8 mouse cellular contexts compared by ENCODE assay signal in the genomic region with DNA sequence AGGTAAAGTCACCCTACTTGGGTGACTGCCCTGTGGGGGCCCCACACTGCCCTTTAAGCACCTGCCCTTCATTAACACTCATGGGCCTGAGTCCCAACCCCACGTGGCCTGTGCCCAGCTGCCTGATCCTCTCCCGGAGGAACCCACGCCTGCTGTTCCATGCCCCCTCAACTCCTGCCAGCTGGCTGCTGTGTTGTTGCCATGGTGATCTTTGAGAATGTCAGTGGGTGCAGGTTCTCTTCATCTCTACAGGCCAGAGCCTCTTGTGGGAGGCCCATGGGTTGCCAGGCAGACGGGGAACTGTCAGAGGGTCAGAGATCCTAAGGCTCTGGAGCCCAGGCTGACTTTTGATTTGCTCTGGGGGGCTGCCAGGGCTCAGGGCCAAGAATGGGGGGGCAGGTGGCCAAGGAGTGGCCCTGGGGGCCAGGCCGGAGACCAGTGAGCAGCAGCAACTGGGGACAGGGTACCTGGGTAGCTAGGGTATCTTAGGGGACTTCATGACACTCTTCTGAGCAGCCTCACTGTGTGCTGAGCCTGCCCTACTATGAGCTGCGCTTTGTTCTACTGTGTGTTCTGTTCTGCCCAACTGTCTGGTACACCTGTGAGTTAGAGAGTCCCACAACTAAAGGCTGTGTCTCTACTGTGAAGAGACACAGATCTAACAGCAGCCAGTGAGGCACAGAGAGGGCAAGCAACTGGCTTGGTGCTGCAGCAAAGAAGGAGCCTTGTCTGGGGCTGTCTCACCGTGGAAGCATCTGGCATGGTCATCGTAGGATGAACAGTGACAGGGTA.
DNase-seq lines count a peak whose midpoint lies in the region; ATAC-seq and TF ChIP-seq lines count a peak whose summit lies in the region.

No protein-coding gene starts in this region.

- H3K36me3 ChIP-seq in kidney, adult 2 months (ENCODE audit: control insufficient read depth, insufficient read depth, low read length), result no peaks in the 10 kb centered on the region
- H3K36me3 ChIP-seq in embryonic facial prominence, embryonic 11.5 days (replicated peaks; ENCODE audit: control insufficient read depth, insufficient read depth, low read depth, low read length), result no peaks in the 10 kb centered on the region
- H3K36me3 ChIP-seq in heart, postnatal 0 days (replicated peaks; ENCODE audit: control insufficient read depth, insufficient read depth, low read length), result no peaks in the 10 kb centered on the region
- H3K36me3 ChIP-seq in limb, embryonic 11.5 days (ENCODE audit: control insufficient read depth, insufficient read depth, low read length), result no peaks in the 10 kb centered on the region; the same call in 1 of the 2 replicates
- H3K36me3 ChIP-seq in neural tube, embryonic 14.5 days (ENCODE audit: control insufficient read depth, insufficient read depth, low read length), result no peaks in the 10 kb centered on the region

- DNase-seq in kidney, adult 2 months, result peak; percentile 17
- DNase-seq in kidney, postnatal 14 days, result no peak
- no peak for DNase-seq in embryonic facial prominence, embryonic 11.5 days (ENCODE audit: low spot score)
- no peak for DNase-seq in heart, postnatal 0 days (ENCODE audit: low spot score)
- no peak for DNase-seq in limb, embryonic 11.5 days (ENCODE audit: low spot score)
- DNase-seq in urinary bladder, postnatal 25 days (ENCODE audit: low spot score), result no peak
- no peak for DNase-seq in lung, postnatal 36 days

- no peak for ATAC-seq in embryonic facial prominence, embryonic 11.5 days (replicated peaks; ENCODE audit: insufficient number of reproducible peaks, low FRiP score, low TSS enrichment, low read depth)
- ATAC-seq in heart, postnatal 0 days (ENCODE audit: insufficient read depth, low read depth), result no peak
- no peak for ATAC-seq in limb, embryonic 11.5 days (ENCODE audit: insufficient number of reproducible peaks, low FRiP score, low TSS enrichment, low read depth)
- ATAC-seq in neural tube, embryonic 14.5 days (ENCODE audit: low read depth), result peak; percentile 54; the same call in 1 of the 2 replicates

- H3K4me3 ChIP-seq in kidney, adult 2 months (ENCODE audit: insufficient read depth, low read depth, low read length), result no peak overlapping the region
- no peak overlapping the region for H3K4me3 ChIP-seq in embryonic facial prominence, embryonic 11.5 days (ENCODE audit: low read depth, low read length)
- no peak overlapping the region for H3K4me3 ChIP-seq in heart, postnatal 0 days (ENCODE audit: low read depth, low read length)
- no peak overlapping the region for H3K4me3 ChIP-seq in limb, embryonic 11.5 days (ENCODE audit: low read depth, low read length)
- no peak overlapping the region for H3K4me3 ChIP-seq in neural tube, embryonic 14.5 days (ENCODE audit: low read depth, low read length)

- no peak for TF ChIP-seq POLR2A in kidney, adult 2 months (IDR thresholded peaks at IDR 0.05; ENCODE audit: low read depth, low read length)

- no peaks in the 10 kb centered on the region for H3K9me3 ChIP-seq in embryonic facial prominence, embryonic 11.5 days (replicated peaks; ENCODE audit: control insufficient read depth, low read length)
- H3K9me3 ChIP-seq in heart, postnatal 0 days (replicated peaks; ENCODE audit: control insufficient read depth, low read length), result no peaks in the 10 kb centered on the region
- no peaks in the 10 kb centered on the region for H3K9me3 ChIP-seq in limb, embryonic 11.5 days (ENCODE audit: control insufficient read depth, low read length)
- no peaks in the 10 kb centered on the region for H3K9me3 ChIP-seq in neural tube, embryonic 14.5 days (ENCODE audit: control insufficient read depth, low read length)

- H3K27me3 ChIP-seq in kidney, adult 2 months (replicated peaks; ENCODE audit: control insufficient read depth, insufficient read depth, low read length), result no peaks in the 10 kb centered on the region
- no peaks in the 10 kb centered on the region; the same call in 1 of the 2 replicates for H3K27me3 ChIP-seq in embryonic facial prominence, embryonic 11.5 days (ENCODE audit: control insufficient read depth, insufficient read depth, low read length)
- no peaks in the 10 kb centered on the region for H3K27me3 ChIP-seq in heart, postnatal 0 days (ENCODE audit: control insufficient read depth, insufficient read depth, low read length)
- no peaks in the 10 kb centered on the region for H3K27me3 ChIP-seq in limb, embryonic 11.5 days (ENCODE audit: control insufficient read depth, insufficient read depth, low read length)
- no peaks in the 10 kb centered on the region for H3K27me3 ChIP-seq in neural tube, embryonic 14.5 days (ENCODE audit: control insufficient read depth, insufficient read depth, low read length)

- TF ChIP-seq CTCF in kidney, adult 2 months (conservative IDR thresholded peaks at IDR 0.05; ENCODE audit: insufficient read depth, insufficient read length, low read depth, low read length), result no peak
- TF ChIP-seq CTCF in heart, postnatal 0 days (IDR thresholded peaks at IDR 0.05; ENCODE audit: low read depth), result no peak

- H3K4me2 ChIP-seq in embryonic facial prominence, embryonic 11.5 days (ENCODE audit: low read depth, low read length), result no peak overlapping the region
- H3K4me2 ChIP-seq in heart, postnatal 0 days (ENCODE audit: low read depth, low read length), result no peak overlapping the region
- no peak overlapping the region for H3K4me2 ChIP-seq in limb, embryonic 11.5 days (ENCODE audit: low read depth, severe bottlenecking)
- H3K4me2 ChIP-seq in neural tube, embryonic 14.5 days (ENCODE audit: low read depth, low read length), result no peak overlapping the region

- peak overlapping the region; percentile 36; the same call in 1 of the 2 replicates for H3K9ac ChIP-seq in embryonic facial prominence, embryonic 11.5 days (replicated peaks; ENCODE audit: low read length)
- H3K9ac ChIP-seq in heart, postnatal 0 days (replicated peaks; ENCODE audit: low read depth, low read length), result no peak overlapping the region
- H3K9ac ChIP-seq in limb, embryonic 11.5 days (ENCODE audit: low read length), result peak overlapping the region; percentile 34; the same call in 1 of the 2 replicates
- no peak overlapping the region for H3K9ac ChIP-seq in neural tube, embryonic 14.5 days (replicated peaks; ENCODE audit: low read depth, low read length)

- 69% methylated on average over 8 of the region's 8 CpGs for WGBS in kidney, adult 2 months
- 59% methylated on average over 8 of the region's 8 CpGs for WGBS in embryonic facial prominence, embryonic 11.5 days
- 56% methylated on average over 8 of the region's 8 CpGs for WGBS in heart, postnatal 0 days
- 61% methylated on average over 8 of the region's 8 CpGs for WGBS in limb, embryonic 11.5 days
- WGBS in neural tube, embryonic 14.5 days, result 27% methylated on average over 8 of the region's 8 CpGs

- H3K4me1 ChIP-seq in kidney, adult 2 months (ENCODE audit: control insufficient read depth, insufficient read depth, low read length), result no peaks in the 10 kb centered on the region
- peaks cover 64% of the 10 kb centered on the region for H3K4me1 ChIP-seq in embryonic facial prominence, embryonic 11.5 days (ENCODE audit: control insufficient read depth, insufficient read depth, low read length)
- H3K4me1 ChIP-seq in heart, postnatal 0 days (ENCODE audit: control insufficient read depth, insufficient read depth), result peaks cover 62% of the 10 kb centered on the region
- H3K4me1 ChIP-seq in limb, embryonic 11.5 days (ENCODE audit: control insufficient read depth, insufficient read depth, low read length), result peaks cover 91% of the 10 kb centered on the region
- peaks cover 81% of the 10 kb centered on the region for H3K4me1 ChIP-seq in neural tube, embryonic 14.5 days (ENCODE audit: control insufficient read depth, insufficient read depth, low read length)

- no peak overlapping the region for H3K27ac ChIP-seq in kidney, adult 2 months (ENCODE audit: insufficient read depth, low read depth, low read length)
- H3K27ac ChIP-seq in embryonic facial prominence, embryonic 11.5 days (replicated peaks; ENCODE audit: low read depth, low read length), result no peak overlapping the region; the same call in 1 of the 2 replicates
- peak overlapping the region; percentile 56; the same call in 1 of the 2 replicates for H3K27ac ChIP-seq in heart, postnatal 0 days (ENCODE audit: low read depth)
- no peak overlapping the region; the same call in 1 of the 2 replicates for H3K27ac ChIP-seq in limb, embryonic 11.5 days (replicated peaks; ENCODE audit: low read depth, low read length)
- H3K27ac ChIP-seq in neural tube, embryonic 14.5 days (ENCODE audit: low read depth, low read length), result peak overlapping the region; percentile 48

- TF ChIP-seq EP300 in heart, postnatal 0 days (IDR thresholded peaks at IDR 0.05; ENCODE audit: low read depth), result no peak

Comparison
In these comparisons a context has a peak if more than half of its experiments do, and no peak if none do; other contexts are left out.
1. H3K27ac ChIP-seq: peak in heart, postnatal 0 days (single experiment) and neural tube, embryonic 14.5 days (single experiment); none in kidney, adult 2 months (single experiment), embryonic facial prominence, embryonic 11.5 days (single experiment) and limb, embryonic 11.5 days (single experiment).
2. H3K9ac ChIP-seq: peak in embryonic facial prominence, embryonic 11.5 days (single experiment) and limb, embryonic 11.5 days (single experiment); none in heart, postnatal 0 days (single experiment) and neural tube, embryonic 14.5 days (single experiment).